In genomic region chr11:63562696-63563095, GRCm38 (mm10) we compare ENCODE assay signal across 17 mouse cellular contexts.
DNase-seq lines count a peak whose midpoint lies in the region; ATAC-seq and TF ChIP-seq lines count a peak whose summit lies in the region.
"Had no signal": no experiment of that assay in that cellular context is flagged by ENCODE, and none has a peak within 500 bp of the region (broad histone marks: within the 10 kb centered on the region; RNA-seq: fewer than 3 reads in every experiment).

No protein-coding gene starts in this region.

- no peaks in the 10 kb centered on the region for H3K27me3 ChIP-seq in kidney, adult 2 months (replicated peaks; ENCODE audit: control insufficient read depth, insufficient read depth, low read length)
- H3K27me3 ChIP-seq in kidney, embryonic 14.5 days (ENCODE audit: control insufficient read depth, insufficient read depth, low read length), result peaks cover 4% of the 10 kb centered on the region; the same call in 1 of the 2 replicates
- H3K27me3 ChIP-seq in heart, embryonic 10.5 days (ENCODE audit: insufficient read depth, poor library complexity, severe bottlenecking), result peaks cover 35% of the 10 kb centered on the region
- H3K27me3 ChIP-seq: CH12.LX had no signal

- H3K4me1 ChIP-seq in kidney, adult 2 months (ENCODE audit: control insufficient read depth, insufficient read depth, low read length), result no peaks in the 10 kb centered on the region
- H3K4me1 ChIP-seq in kidney, embryonic 14.5 days (ENCODE audit: control insufficient read depth, insufficient read depth, low read length), result no peaks in the 10 kb centered on the region
- H3K4me1 ChIP-seq in heart, embryonic 10.5 days, result peaks cover 17% of the 10 kb centered on the region
- H3K4me1 ChIP-seq: hindbrain, embryonic 13.5 days had no signal

- no peak for TF ChIP-seq POLR2A in kidney, adult 2 months (IDR thresholded peaks at IDR 0.05; ENCODE audit: low read depth, low read length)

- WGBS in kidney, adult 2 months, result 61% methylated on average over 2 of the region's 2 CpGs
- 28% methylated on average over 2 of the region's 2 CpGs for WGBS in kidney, embryonic 14.5 days
- WGBS in heart, embryonic 10.5 days, result 32% methylated on average over 2 of the region's 2 CpGs

- no peak overlapping the region for H3K9ac ChIP-seq in kidney, embryonic 14.5 days (ENCODE audit: low read depth, low read length)
- H3K9ac ChIP-seq: forebrain, postnatal 0 days; hindbrain, embryonic 13.5 days had no signal

- no peak for TF ChIP-seq CTCF in kidney, adult 2 months (conservative IDR thresholded peaks at IDR 0.05; ENCODE audit: insufficient read depth, insufficient read length, low read depth, low read length)

- H3K4me2 ChIP-seq in kidney, embryonic 14.5 days (replicated peaks; ENCODE audit: low read depth, low read length), result no peak overlapping the region
- H3K4me2 ChIP-seq: hindbrain, embryonic 13.5 days; midbrain, embryonic 11.5 days had no signal

- H3K4me3 ChIP-seq in kidney, adult 2 months (ENCODE audit: insufficient read depth, low read depth, low read length), result no peak overlapping the region
- no peak overlapping the region for H3K4me3 ChIP-seq in kidney, embryonic 14.5 days (ENCODE audit: low read length)
- no peak overlapping the region for H3K4me3 ChIP-seq in heart, embryonic 10.5 days
- H3K4me3 ChIP-seq: hindbrain, embryonic 13.5 days had no signal

- no peak overlapping the region for H3K27ac ChIP-seq in kidney, adult 2 months (ENCODE audit: insufficient read depth, low read depth, low read length)
- H3K27ac ChIP-seq in kidney, embryonic 14.5 days (ENCODE audit: low read depth, low read length), result no peak overlapping the region
- H3K27ac ChIP-seq in heart, embryonic 10.5 days, result no peak overlapping the region
- H3K27ac ChIP-seq: hindbrain, embryonic 13.5 days had no signal

- ATAC-seq in kidney, embryonic 14.5 days (ENCODE audit: low FRiP score, low TSS enrichment), result no peak
- ATAC-seq: activated CD4-positive, CD25-positive, alpha-beta regulatory T cell, adult 4 months; forebrain, postnatal 0 days; intestine, embryonic 16.5 days had no signal

- DNase-seq in kidney, adult 2 months, result peak; percentile 9
- peak; percentile 5 for DNase-seq in adrenal gland, postnatal 25 days
- DNase-seq in embryo, embryonic 10.5 days (ENCODE audit: low spot score), result peak; percentile 22
- DNase-seq in kidney, postnatal 4 days, result peak; percentile 30 to 51
- no peak for DNase-seq in heart, postnatal 14 days
- DNase-seq in heart, embryonic 10.5 days (ENCODE audit: low spot score), result no peak
- DNase-seq: forebrain, postnatal 0 days; gastrocnemius, postnatal 36 days; layer of hippocampus, postnatal 36 days; right cerebral cortex, postnatal 14 days; thymus, postnatal 14 days had no signal

- intact Hi-C loops in heart, postnatal 14 days (cut with DNase I), result no loop called here

- H3K36me3 ChIP-seq in kidney, adult 2 months (ENCODE audit: control insufficient read depth, insufficient read depth, low read length), result no peaks in the 10 kb centered on the region
- no peaks in the 10 kb centered on the region for H3K36me3 ChIP-seq in kidney, embryonic 14.5 days (ENCODE audit: control insufficient read depth, insufficient read depth, low read length)
- no peaks in the 10 kb centered on the region for H3K36me3 ChIP-seq in heart, embryonic 10.5 days
- H3K36me3 ChIP-seq: hindbrain, embryonic 13.5 days had no signal

- no peaks in the 10 kb centered on the region for H3K9me3 ChIP-seq in kidney, embryonic 14.5 days (ENCODE audit: control insufficient read depth, low read length)
- H3K9me3 ChIP-seq in heart, embryonic 10.5 days, result no peaks in the 10 kb centered on the region

Comparison
In these comparisons a context has a peak if more than half of its experiments do, and no peak if none do; other contexts are left out.
1. DNase-seq: peak in kidney, adult 2 months (single experiment), adrenal gland, postnatal 25 days (single experiment), embryo, embryonic 10.5 days (single experiment) and kidney, postnatal 4 days (2 of 2); none in heart, postnatal 14 days (0 of 2) and heart, embryonic 10.5 days (single experiment).